Mouse (Mus musculus) cerebellum, adult 2 months (tissue): ENCODE data around the gene Faap100. TPM values are rescaled to one million over a fixed set of nuclear protein-coding genes. Genes with fewer than 3 reads are reported as not detected.

Experiments used
- DNase-seq, 2 experiments: peaks; one replicate each; pipeline ENCODE4 v3.0.0; 2021
- H3K27ac ChIP-seq: fragments of 200-500 bp; 2 replicates; pipeline ENCODE4 v1.5.1; 2012; ENCODE audit warnings: low read length, control low read depth, inconsistent platforms; ENCODE audit not compliant: insufficient read depth
- H3K27me3 ChIP-seq: fragments of 200-500 bp; 2 replicates; pipeline ENCODE4 v1.6.1; 2012; ENCODE audit warnings: inconsistent platforms, mild to moderate bottlenecking, low read length, moderate library complexity; ENCODE audit not compliant: control insufficient read depth, insufficient read depth
- H3K4me1 ChIP-seq: fragments of 200-500 bp; 2 replicates; pipeline ENCODE4 v1.6.1; 2011; ENCODE audit warnings: low read length; ENCODE audit not compliant: control insufficient read depth, insufficient read depth
- H3K4me3 ChIP-seq: fragments of 200-500 bp; replicated peaks from 2 replicates; pipeline ENCODE3; 2011; ENCODE audit warnings: mild to moderate bottlenecking, low read depth, low read length, control low read depth; ENCODE audit not compliant: insufficient read depth
- CTCF ChIP-seq: fragments of 200-500 bp; IDR thresholded peaks from 2 replicates; pipeline ENCODE4 v1.5.1; 2011; ENCODE audit warnings: low read depth, mild to moderate bottlenecking, control low read depth, low read length, moderate library complexity, borderline replicate concordance; ENCODE audit not compliant: insufficient read depth
- POLR2A ChIP-seq: fragments of 200-500 bp; IDR thresholded peaks from 2 replicates; pipeline ENCODE4 v1.6.1; 2011; ENCODE audit warnings: low read length, control low read depth, borderline replicate concordance; ENCODE audit not compliant: insufficient read depth
- WGBS: fragments of 180-500 bp; shearing (Covaris S2); methylation state at CpG from one replicate; pipeline ENCODE4 v1.1.7; 2018; 5-methylcytosine and 5-hydroxymethylcytosine counted together
- polyA plus RNA-seq: library from polyadenylated mRNA; depleted of rRNA; stranded (reverse); fragments of >200 nt; gene quantifications from 2 replicates; pipeline ENCODE4 v1.2.3, GENCODE M21; 2012

Faap100 gene
- polyA plus RNA-seq, 1 experiment: 34.4 TPM

DNA sequence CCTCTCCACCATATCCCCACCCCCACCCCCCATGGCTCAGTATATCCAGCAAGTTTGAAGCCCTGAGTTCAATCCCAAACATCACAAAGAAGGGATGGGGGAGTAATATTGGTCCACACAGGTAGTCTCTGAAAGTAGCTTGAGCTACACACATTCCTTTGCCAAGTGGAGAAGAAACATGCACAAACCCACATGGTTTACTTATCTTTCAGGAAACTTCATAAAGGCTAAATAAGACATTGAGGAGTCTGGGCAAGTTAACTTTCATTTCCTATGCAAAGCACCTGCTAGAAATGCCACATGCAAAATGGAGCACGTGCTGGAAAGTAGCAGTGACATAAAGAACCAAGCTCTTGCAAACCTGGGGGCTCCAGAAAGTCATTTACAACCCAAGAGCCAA, 27.9 kb upstream of the Faap100 start:
- Histone ChIP-seq H3K4me3 (no peak overlapping the region), H3K27ac (no peak overlapping the region), H3K27me3 (no peaks in the 10 kb centered on the region), H3K4me1 (no peaks in the 10 kb centered on the region)
- TF ChIP-seq CTCF: no peak
- no peak for TF ChIP-seq POLR2A
- no peak for DNase-seq
- 94% methylated on average over 1 of the region's 1 CpGs for WGBS

DNA sequence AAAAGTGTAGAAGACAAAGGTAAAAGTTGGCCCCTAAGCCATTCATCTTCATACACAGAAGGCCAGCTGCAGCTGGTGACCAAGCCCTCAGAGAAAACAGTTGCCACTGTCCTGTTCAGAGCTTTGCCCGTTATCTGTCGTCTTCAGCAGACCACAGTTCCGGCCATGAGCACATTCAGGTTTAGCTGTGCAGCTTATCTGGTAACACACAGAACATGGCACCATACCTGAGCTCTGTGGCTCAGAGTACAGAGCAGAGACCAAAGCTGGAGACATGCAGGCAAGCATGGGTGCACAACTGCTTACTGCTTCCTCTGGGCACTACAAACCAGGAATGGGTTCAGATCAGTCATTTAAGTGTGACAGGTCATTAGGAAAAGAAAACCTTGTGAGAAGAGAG, 27.3 kb upstream of the Faap100 start:
- Histone ChIP-seq H3K4me3 (no peak overlapping the region), H3K27me3 (no peaks in the 10 kb centered on the region), H3K4me1 (no peaks in the 10 kb centered on the region), H3K27ac (no peak overlapping the region)
- no peak for DNase-seq
- TF ChIP-seq POLR2A (no peak), CTCF (no peak)
- 92% methylated on average over 3 of the region's 3 CpGs for WGBS

DNA sequence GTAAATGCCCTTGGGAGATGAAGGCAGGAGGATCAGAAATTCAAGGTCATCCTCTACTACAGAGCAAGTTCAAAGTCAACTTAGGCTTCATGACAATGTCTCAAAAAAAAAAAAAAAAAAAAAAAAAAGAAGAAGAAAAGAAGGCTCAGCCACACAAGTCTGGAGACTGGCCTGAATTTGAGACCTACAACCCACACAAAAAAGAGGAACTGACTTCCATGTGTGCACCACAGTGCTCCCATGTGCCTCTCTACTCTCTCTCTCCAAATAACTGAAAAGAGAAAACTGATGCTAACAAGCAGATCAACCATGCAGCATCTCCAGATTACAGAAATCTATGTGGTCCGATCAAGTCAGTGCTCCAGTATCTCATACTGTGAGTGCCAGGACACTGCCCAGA, 26.2 kb upstream of the Faap100 start:
- Histone ChIP-seq H3K4me1 (no peaks in the 10 kb centered on the region), H3K27ac (no peak overlapping the region), H3K27me3 (no peaks in the 10 kb centered on the region), H3K4me3 (no peak overlapping the region)
- DNase-seq: no peak
- WGBS: 88% methylated on average over 1 of the region's 1 CpGs
- TF ChIP-seq CTCF (no peak), POLR2A (no peak)

DNA sequence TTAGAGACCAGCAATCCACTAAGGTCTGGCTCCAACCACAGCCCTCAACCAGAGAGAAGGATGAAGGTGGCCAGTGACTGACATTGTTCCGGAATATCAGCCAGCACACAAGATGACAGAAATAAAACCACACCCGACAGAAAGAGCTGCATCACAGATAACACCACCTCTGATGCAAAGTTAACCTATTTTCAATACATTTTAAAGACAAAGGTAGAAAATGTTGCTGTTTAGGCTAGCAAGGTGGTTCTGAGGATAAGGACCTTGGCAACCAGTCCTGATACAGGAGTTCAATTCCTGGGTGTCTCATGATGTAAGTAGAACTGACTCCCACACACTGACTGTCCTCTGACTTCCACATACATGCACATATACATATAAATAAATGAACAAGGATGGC, 20.8 kb upstream of the Faap100 start:
- no peak for DNase-seq
- no peak overlapping the region for H3K27ac ChIP-seq
- no peaks in the 10 kb centered on the region for H3K27me3 ChIP-seq
- H3K4me3 ChIP-seq: no peak overlapping the region
- no peak for TF ChIP-seq POLR2A
- no peak for TF ChIP-seq CTCF
- no peaks in the 10 kb centered on the region for H3K4me1 ChIP-seq
- WGBS: 93% methylated on average over 2 of the region's 2 CpGs

DNA sequence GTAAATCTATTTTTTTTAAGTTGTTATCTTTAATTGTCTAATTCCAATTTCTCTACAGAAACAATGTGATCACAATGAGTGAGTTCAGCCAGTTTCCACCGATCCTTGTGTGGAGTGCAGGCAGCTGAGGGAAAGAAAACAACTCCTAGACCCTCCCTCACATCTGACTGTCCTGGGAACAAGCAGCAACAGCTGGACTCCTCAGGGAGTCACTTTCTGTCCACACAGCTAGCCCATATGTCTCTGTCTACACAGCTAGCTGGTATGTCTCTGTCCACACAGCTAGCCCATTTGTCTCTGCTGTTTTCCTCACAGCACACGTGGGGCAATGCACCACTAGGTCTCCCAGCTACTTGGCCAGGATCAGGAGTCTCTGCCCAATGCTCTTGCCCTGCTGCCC, 19.0 kb upstream of the Faap100 start:
- H3K27ac ChIP-seq: no peak overlapping the region
- no peak for DNase-seq
- no peaks in the 10 kb centered on the region for H3K27me3 ChIP-seq
- H3K4me1 ChIP-seq: no peaks in the 10 kb centered on the region; the same call in 1 of the 2 replicates
- 53% methylated on average over 2 of the region's 2 CpGs for WGBS
- TF ChIP-seq POLR2A: no peak
- no peak for TF ChIP-seq CTCF
- no peak overlapping the region for H3K4me3 ChIP-seq

GRCm38 (mm10) chr11:120395661-120396060, 17.1 kb upstream of the Faap100 start:
- Histone ChIP-seq H3K4me3 (no peak overlapping the region), H3K27ac (no peak overlapping the region), H3K4me1 (no peaks in the 10 kb centered on the region; the same call in 1 of the 2 replicates), H3K27me3 (no peaks in the 10 kb centered on the region)
- DNase-seq: no peak
- TF ChIP-seq CTCF (no peak), POLR2A (no peak)
- 76% methylated on average over 4 of the region's 4 CpGs for WGBS

GRCm38 (mm10) chr11:120388580-120388979, 10.0 kb upstream of the Faap100 start:
- H3K4me1 ChIP-seq: no peaks in the 10 kb centered on the region; the same call in 1 of the 2 replicates
- TF ChIP-seq POLR2A (no peak), CTCF (no peak)
- 85% methylated on average over 9 of the region's 9 CpGs for WGBS
- H3K27ac ChIP-seq: no peak overlapping the region
- DNase-seq: no peak
- no peak overlapping the region for H3K4me3 ChIP-seq
- H3K27me3 ChIP-seq: no peaks in the 10 kb centered on the region

DNA sequence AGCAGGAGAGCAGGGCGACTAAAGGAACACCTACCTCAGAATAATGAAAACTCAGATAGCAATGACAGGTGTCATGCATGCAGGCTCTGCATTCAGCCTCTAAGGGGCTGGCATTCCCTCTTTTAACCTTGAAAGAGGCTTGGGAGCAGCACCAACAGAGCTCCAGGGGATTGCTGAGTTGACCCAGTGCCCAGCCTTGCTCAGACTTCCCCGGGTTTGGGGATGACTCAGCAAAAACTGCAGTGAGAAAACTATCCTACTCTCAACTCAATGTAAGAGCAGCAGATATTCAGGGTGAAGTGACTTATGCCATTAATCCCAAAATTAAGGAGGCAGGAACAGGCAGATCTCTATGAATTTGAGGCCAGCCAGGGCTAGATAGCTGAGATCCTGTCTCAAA, 8.6 kb upstream of the Faap100 start:
- Histone ChIP-seq H3K4me1 (no peaks in the 10 kb centered on the region), H3K27me3 (no peaks in the 10 kb centered on the region), H3K27ac (no peak overlapping the region), H3K4me3 (no peak overlapping the region)
- WGBS: 45% methylated on average over 2 of the region's 2 CpGs
- DNase-seq: no peak
- no peak for TF ChIP-seq POLR2A
- TF ChIP-seq CTCF: no peak

GRCm38 (mm10) chr11:120386632-120387031, 8.1 kb upstream of the Faap100 start:
- H3K4me3 ChIP-seq: no peak overlapping the region
- TF ChIP-seq POLR2A (no peak), CTCF (no peak)
- H3K27me3 ChIP-seq: no peaks in the 10 kb centered on the region
- no peak for DNase-seq
- H3K27ac ChIP-seq: no peak overlapping the region
- WGBS: 90% methylated on average over 6 of the region's 6 CpGs
- H3K4me1 ChIP-seq: no peaks in the 10 kb centered on the region
